Mouse (Mus musculus): Measurements from ENCODE around the gene Kcnmb4.

The Kcnmb4 gene

GRCm38 (mm10) chr10:116450621-116451020 lies 23.1 kb downstream of the Kcnmb4 start:
- DNase-seq: peak; percentile 24 to 44

GRCm38 (mm10) chr10:116448166-116448565 lies 25.5 kb downstream of the Kcnmb4 start:
- DNase-seq: no peak

GRCm38 (mm10) chr10:116447176-116447575 lies 26.5 kb downstream of the Kcnmb4 start:
- no peak for DNase-seq

DNA sequence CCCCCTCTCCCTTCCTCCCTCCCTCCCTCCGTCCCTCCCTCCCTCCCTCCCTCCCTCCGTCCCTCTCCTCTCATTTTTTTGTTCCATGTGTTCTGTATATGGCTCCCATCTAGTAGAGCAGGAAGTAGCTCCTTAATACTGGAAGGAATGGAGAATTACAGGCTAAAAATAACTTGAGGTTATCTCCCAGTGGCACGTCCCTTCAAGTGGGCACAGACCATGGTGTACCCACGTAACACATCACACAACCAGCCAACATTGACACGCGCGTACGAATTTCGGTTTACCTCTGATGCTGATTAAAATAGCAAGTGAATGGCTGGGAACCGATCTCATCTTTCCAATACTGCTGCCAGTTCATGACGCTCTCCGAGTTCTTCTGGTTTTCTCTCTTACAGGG lies 27.6 kb downstream of the Kcnmb4 start:
- no peak for DNase-seq

DNA sequence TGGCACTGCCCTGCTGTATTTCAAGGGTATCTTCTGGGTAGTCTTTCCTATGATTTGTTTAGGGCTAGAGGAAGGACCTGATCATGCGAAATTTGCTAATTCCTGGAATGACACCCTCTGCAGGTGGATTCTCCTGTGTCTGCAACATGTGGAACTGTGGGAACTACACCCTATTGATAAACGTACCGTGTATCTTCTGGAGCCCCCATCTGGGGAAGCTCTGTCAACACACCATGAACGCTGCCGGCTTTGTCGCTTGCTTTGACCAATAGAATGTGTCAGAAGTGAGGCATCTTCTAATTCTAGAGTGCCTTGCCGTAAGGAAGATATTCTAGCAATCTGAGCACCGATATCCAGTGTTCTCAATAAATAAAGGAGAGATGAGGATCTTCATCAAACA lies 28.9 kb downstream of the Kcnmb4 start:
- no peak for DNase-seq

DNA sequence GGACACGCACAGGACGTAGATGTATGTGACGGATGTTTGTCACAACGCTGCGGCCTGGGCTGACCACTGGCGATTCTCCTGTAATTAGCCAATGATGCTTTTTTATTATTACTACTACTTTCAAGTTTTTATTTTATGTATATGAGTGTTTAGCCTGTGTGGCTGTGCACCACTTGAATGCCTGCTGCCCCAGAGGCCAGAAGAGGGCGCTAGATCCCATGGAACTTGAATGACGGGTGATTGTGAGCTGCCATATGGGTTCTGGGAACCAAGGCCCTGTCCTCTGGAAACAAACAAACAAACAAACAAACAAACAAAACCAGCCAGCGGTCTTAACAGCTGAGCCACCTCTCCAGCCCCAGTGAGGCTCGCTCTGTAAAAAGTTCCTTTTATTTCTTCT lies 29.3 kb downstream of the Kcnmb4 start:
- no peak for DNase-seq

GRCm38 (mm10) chr10:116440946-116441345 lies 32.7 kb downstream of the Kcnmb4 start:
- no peak for DNase-seq

DNA sequence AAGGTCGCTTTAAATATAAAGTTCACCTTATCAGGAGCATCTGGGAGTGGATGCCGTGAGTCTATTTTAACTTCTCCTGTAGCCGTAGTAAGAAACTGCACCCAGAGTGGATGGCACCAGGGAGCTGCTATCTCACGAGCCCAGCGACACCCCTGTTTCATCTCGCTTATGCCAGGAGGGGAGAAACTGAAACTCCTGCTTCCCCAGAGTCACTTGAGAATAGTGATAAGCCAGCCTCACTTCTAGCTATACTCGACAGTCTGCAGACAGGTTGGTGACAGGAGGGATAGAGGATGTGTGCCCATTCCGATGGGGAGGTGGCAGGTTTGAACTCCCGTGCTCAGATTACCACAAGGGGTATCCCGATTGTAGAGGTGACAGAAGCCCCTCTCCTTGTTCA lies 33.6 kb downstream of the Kcnmb4 start:
- no peak for DNase-seq

DNA sequence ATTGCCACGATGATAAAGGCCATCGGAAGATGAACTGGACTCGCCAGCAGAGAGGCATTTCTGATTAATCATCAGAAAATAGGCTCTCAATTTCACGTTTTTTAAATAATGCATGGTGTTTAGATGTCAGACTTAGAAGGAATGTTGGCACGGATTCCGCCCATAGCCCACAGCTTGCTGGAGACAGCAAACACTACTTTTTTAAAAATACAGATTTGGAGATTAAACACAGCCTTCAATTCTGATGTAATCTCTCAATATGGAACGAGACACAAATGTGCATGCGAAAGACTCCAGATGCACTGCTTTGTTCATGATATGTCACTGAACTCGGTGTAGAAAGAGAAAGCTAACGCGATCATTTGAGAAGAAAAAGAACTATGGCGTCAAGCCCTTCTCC lies 38.2 kb downstream of the Kcnmb4 start:
- DNase-seq: no peak

DNA sequence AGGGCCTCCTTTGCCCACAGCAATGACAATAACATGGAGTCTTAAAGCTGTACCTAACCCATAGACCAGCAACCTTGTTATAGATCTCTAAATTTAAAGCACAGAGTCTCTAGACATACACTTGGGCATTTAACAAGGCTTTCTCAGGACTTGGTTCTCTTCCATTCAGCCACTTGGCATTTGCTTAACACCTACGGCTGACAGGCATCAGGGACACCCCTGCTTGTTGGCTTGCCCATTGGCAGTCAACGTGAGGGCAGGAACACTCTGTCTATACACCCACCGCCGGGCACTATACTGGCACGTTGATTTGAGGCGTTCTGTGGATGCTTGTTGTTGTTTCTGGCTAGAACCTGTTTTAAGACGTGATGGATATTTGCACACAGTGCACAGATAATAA lies 41.3 kb downstream of the Kcnmb4 start:
- DNase-seq: no peak

DNA sequence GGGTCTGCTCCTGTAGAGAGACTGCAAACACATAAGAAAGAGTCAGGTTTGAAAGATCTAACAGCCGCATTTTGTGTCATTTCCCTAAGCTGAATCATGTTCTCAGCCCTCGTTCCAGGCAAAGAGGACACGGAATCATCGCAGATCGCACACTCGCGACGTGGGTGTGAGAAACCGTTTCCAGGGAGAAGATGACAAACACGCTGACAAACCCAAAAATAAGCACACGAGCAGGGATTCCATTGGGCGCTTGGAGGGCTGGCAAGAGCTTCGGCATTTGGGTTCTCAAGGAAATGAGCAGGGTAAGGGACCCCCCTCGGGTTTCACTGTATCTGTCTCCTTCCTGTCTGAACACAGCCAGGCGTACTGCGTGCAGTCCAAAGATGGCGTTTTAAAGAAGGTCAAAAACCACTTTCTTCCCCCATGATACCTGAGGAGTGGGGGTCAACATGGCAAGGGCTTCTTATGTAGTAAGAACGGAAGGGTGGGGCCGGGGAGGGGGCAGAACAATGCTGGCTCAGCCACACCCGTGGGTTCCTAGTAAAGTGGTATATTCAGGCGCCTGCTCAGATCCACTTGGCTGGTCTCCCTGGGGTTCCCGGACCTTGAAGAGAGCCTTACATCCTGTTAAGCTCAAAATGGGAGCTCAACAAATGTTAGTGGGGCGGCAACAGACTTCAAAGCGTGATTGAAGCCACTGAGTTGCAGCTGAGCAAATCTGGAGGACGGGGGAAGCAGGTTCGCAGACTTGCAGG lies 45.5 kb downstream of the Kcnmb4 start:
- DNase-seq: no peak

GRCm38 (mm10) chr10:116426176-116426575 lies 47.5 kb downstream of the Kcnmb4 start:
- no peak for DNase-seq

GRCm38 (mm10) chr10:116424921-116425320 lies 48.8 kb downstream of the Kcnmb4 start:
- peak; percentile 51 to 68 for DNase-seq

- DNase-seq: no peak
Measured at GRCm38 (mm10) chr10:116422551-116422950, 51.1 kb downstream of the Kcnmb4 start.

DNA sequence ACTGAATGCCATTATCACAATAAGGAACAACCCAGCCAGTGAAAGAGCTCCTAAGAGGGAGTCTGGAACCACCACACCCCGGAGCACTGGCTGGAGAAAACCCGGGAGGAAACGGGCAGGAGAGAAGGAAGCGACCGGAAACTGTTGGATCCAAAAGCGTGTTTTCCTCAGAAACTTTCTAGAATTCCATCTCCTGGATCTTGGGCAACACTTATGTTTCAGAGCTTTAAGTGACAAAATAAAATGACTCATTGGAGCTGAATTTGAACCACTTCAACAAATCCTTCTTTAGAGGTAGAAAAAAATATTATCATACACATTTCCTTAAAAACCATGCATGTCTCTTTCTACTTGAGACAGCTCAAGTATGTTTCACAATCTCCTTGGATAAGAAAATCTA lies 52.7 kb downstream of the Kcnmb4 start:
- no peak for DNase-seq

GRCm38 (mm10) chr10:116418121-116418726 lies 55.5 kb downstream of the Kcnmb4 start:
- peak in 1 of 2 experiments; percentile 16 for DNase-seq

- DNase-seq: no peak
Measured at GRCm38 (mm10) chr10:116416726-116417125, 57.0 kb downstream of the Kcnmb4 start.

GRCm38 (mm10) chr10:116416142-116416541 lies 57.5 kb downstream of the Kcnmb4 start:
- no peak for DNase-seq

DNA sequence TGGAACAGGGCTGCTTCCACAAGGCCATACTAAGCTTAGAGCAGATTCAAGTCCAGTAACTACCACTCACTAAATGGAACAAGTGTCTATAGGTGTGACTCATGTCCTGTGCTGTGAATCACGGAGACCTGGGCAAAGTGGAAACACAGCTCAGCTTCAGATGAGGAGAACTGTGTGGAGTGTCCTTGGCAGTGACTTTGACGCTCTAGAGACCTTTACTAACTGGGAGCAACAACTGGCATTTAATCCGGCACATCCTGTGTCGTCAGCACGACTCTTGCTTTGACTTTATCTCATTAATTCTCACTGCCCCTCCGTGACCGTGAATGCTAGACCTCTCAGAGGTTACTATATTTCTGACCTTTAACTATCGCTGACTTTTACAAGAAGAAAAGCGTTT lies 62.9 kb downstream of the Kcnmb4 start:
- DNase-seq: no peak

GRCm38 (mm10) chr10:116407684-116408359 lies 65.9 kb downstream of the Kcnmb4 start:
- no peak for DNase-seq

DNA sequence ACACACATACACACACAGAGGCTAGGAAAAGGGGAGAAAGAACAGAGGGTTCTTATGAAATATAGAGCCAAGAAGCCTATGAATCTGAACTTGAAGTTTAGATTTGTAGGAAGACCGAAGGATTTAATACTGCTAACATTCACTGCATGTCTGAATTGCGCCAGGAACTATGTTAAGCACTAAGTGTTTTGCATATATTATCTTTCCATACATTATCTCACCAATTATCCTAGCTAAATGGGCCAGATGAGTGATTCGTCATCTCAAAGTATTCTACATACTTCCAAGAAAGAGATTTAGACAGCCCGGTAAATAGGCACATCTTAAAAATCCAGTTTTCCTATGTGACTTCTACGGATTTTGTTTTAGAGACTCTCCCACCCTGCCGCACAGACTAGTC lies 68.7 kb downstream of the Kcnmb4 start:
- DNase-seq: no peak

DNA sequence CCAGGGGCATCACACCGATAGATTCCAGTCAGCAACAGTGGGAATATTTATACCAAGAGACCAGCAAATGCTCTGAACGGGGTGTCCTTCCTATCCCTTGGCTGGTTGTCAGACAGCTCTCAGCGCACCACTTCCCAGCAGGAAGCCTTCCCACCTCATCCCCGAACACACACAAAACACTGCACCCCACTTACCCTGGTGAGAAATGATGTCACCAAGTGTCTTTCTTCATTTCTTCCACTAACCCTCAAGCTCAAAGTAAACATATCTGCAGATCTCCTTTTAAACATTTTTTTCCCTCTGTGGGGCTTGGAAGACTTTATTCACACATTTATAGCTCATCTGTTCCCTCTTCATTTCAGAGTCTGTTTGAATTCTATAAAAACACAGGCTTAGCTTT lies 70.0 kb downstream of the Kcnmb4 start:
- DNase-seq: no peak

DNA sequence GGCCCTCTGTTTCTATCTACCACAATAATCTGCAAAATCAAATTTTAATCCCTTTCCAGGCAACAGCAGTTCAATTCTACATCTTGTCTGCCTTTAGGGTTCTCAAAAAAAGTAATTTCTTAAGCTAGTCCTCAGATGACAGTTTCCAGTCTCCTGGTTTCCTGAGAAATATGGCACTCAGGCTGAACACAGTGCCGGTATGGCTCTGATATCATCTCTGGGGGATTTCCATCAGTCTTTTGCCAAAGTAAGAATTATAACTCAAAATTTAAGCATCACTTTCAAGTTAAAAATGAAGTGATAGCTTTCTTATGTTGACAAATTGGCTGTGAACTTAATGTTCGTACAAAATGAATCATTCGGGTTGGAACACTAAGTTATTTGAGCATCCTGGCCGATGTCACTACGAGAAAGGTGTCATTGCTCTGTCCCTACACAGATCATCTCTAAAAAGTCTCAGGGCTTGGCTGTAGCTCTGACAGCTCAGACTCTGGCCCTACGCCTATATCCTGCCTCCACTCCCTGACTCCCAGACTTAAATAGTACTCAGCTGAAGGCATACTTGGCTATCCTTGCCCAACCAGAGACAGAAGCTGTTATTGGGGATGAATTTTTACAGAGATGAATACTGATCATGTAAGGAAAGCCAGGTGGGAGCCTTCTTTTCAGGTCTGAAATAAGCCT lies 70.8 kb downstream of the Kcnmb4 start:
- DNase-seq: peak in 1 of 2 experiments; percentile 52

DNA sequence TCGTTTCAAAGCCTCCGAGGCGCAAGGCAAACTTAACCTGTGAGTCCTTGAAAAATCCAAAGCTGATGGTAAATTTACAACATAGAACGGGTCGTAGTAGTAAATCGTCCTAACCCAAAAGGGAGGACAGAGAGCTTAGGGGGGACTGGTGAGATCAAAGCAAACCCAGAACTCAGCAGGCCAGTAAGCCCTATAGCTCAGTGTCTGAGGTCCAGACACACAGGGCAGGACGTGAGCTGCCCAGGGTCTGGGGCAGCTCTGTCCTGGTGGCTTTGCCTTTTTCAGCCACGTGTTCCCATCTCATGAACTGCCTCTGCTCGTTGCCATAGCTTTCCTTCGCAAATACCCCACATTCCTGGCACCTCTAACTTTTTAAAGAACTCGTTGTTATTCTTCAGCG lies 75.7 kb downstream of the Kcnmb4 start:
- DNase-seq: no peak

Measured in cerebellum, postnatal 25 days (tissue).